Mouse (Mus musculus): ENCODE data around the gene Drc7.

DNA sequence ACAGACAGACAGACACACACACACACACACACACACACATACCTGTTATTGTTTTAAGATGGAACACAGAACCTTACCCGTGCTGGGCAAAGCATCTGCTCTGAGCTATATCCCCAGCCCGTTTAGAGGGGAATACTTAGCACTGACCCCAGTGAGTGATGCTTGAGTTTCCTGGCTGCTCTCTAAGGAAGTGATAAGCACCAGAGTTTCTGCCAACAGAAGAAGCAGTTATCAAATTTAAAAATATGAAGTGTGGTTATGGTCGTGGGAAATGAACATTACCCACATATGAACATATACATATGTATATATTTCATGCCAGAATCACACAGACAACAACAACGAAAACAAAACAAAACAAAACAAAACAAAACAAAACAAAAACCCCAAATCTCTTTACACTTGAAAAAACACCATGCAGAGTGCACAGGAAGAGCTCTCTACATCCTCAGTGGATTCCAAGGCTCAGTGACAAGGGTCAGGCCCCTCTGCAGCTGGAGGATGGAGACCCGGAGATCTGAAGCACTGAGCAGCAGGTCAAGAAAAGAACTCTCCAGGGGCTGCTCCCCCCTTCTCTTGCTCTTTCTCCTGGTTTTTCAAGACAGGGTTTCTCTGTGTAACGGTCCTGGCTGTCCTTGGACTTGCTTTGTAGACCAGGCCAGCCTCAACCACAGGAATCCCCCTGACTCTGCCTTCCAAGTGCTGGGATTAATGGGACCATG lies 5.1 kb downstream of the Drc7 start:
- TF ChIP-seq CTCF (IDR thresholded peaks at IDR 0.05) (no peak), EP300 (IDR thresholded peaks at IDR 0.05; ENCODE audit: insufficient read depth, low read depth, low read length) (no peak), POLR2A (IDR thresholded peaks at IDR 0.05; ENCODE audit: insufficient read depth, low read depth, low read length) (no peak)

Measured in heart, adult 2 months (tissue).